Mouse (Mus musculus): ENCODE measurements around the gene Cwc22.

DNA sequence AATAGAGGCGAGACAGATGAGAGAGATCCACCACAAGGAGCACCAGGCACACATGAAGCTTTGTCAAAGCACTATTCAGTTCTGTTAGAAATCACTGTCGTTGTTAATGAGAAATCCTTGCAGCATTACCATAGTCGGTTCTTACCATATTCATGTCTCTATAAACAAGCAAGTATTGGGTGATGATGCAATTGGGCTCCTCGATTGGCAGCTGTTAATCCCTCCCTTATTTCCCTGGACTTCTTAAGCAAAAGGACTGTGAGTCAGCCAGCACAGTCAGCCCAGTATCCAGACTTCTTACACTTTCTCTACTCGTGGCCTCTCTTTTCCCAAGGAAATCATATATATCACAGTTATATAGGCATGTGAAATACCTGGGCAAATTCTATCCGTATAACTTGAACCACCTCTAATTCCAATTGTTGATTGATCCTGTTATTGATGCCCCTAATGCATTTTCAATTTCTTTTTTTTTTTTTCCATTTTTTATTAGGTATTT is 5.3 kb upstream of the Cwc22 start:
- TF ChIP-seq CTCF (IDR thresholded peaks at IDR 0.05; ENCODE audit: low read depth, low read length): no peak
- TF ChIP-seq POLR2A (IDR thresholded peaks at IDR 0.05; ENCODE audit: borderline replicate concordance, low read depth, low read length): no peak

Data from bone marrow macrophage, adult 2 months (primary cell).